ENCODE assay signal across 25 mouse cellular contexts in genomic region chr5:146471821-146472220, GRCm38 (mm10). TPM values are rescaled to one million over a fixed set of nuclear protein-coding genes. Genes with fewer than 3 reads are reported as not detected.
"Had no signal": no experiment of that assay in that cellular context is flagged by ENCODE, and none has a peak within 500 bp of the region (broad histone marks: within the 10 kb centered on the region; RNA-seq: fewer than 3 reads in every experiment).

No protein-coding gene starts in this region.

- H3K9me3 ChIP-seq: kidney, embryonic 15.5 days; limb, embryonic 15.5 days; liver, embryonic 12.5 days; neural tube, embryonic 13.5 days had no signal

- H3K27me3 ChIP-seq: kidney, embryonic 15.5 days; limb, embryonic 15.5 days; liver, embryonic 12.5 days; neural tube, embryonic 13.5 days had no signal

- ATAC-seq: midbrain, embryonic 16.5 days had no signal

- DNase-seq: kidney, postnatal 14 days; lung, embryonic 14.5 days; lung, postnatal 10 days; lung, postnatal 4 days; retina, postnatal 1 day; right cerebral cortex, postnatal 4 days; spleen, adult 18-20 months; thymus, adult 2 months; thymus, postnatal 25 days had no signal

- H3K4me2 ChIP-seq: kidney, embryonic 15.5 days; limb, embryonic 15.5 days; liver, embryonic 12.5 days; lung, embryonic 14.5 days; midbrain, embryonic 11.5 days; neural tube, embryonic 13.5 days had no signal

- H3K27ac ChIP-seq: kidney, embryonic 15.5 days; limb, embryonic 15.5 days; liver, embryonic 12.5 days; neural tube, embryonic 13.5 days had no signal

- H3K4me3 ChIP-seq: kidney, embryonic 15.5 days; limb, embryonic 15.5 days; liver, embryonic 12.5 days; neural tube, embryonic 13.5 days had no signal

- H3K9ac ChIP-seq: kidney, embryonic 15.5 days; limb, embryonic 15.5 days; liver, embryonic 12.5 days; lung, embryonic 14.5 days; neural tube, embryonic 13.5 days had no signal

- H3K36me3 ChIP-seq: kidney, embryonic 15.5 days; limb, embryonic 15.5 days; liver, embryonic 12.5 days had no signal

- H3K4me1 ChIP-seq: kidney, embryonic 15.5 days; limb, embryonic 15.5 days; liver, embryonic 12.5 days; neural tube, embryonic 13.5 days had no signal

RNA-seq across cellular contexts. Expression of gene Gm6408, which starts 9.9 kb away (rescaled TPM):
- total RNA-seq: layer of hippocampus, adult 8-10 months; layer of hippocampus, postnatal 14 days; left cerebral cortex, adult 18-20 months; left cerebral cortex, postnatal 10 days; megakaryocyte, adult 5-6 weeks had no signal
- polyA plus RNA-seq: kidney, embryonic 15.5 days; large intestine, adult 2 months; limb, embryonic 11.5 days; limb, embryonic 15.5 days; liver, embryonic 12.5 days; liver, embryonic 16.5 days; lung, embryonic 14.5 days; midbrain, embryonic 11.5 days; midbrain, embryonic 16.5 days; neural tube, embryonic 13.5 days; stomach, embryonic 14.5 days; thymus, adult 2 months; urinary bladder, adult 2 months had no signal

RNA-seq across cellular contexts. Expression of gene Gm6370, which starts 19.3 kb away (rescaled TPM):
- total RNA-seq: layer of hippocampus, adult 8-10 months; layer of hippocampus, postnatal 14 days; left cerebral cortex, adult 18-20 months; left cerebral cortex, postnatal 10 days; megakaryocyte, adult 5-6 weeks had no signal
- polyA plus RNA-seq: kidney, embryonic 15.5 days; large intestine, adult 2 months; limb, embryonic 11.5 days; limb, embryonic 15.5 days; liver, embryonic 12.5 days; liver, embryonic 16.5 days; lung, embryonic 14.5 days; midbrain, embryonic 11.5 days; midbrain, embryonic 16.5 days; neural tube, embryonic 13.5 days; stomach, embryonic 14.5 days; thymus, adult 2 months; urinary bladder, adult 2 months had no signal

RNA-seq across cellular contexts. Expression of gene 4930449I24Rik, which starts 30.4 kb away (rescaled TPM):
- total RNA-seq: layer of hippocampus, adult 8-10 months; layer of hippocampus, postnatal 14 days; left cerebral cortex, adult 18-20 months; left cerebral cortex, postnatal 10 days; megakaryocyte, adult 5-6 weeks had no signal
- polyA plus RNA-seq: kidney, embryonic 15.5 days; large intestine, adult 2 months; limb, embryonic 11.5 days; limb, embryonic 15.5 days; liver, embryonic 12.5 days; liver, embryonic 16.5 days; lung, embryonic 14.5 days; midbrain, embryonic 11.5 days; midbrain, embryonic 16.5 days; neural tube, embryonic 13.5 days; stomach, embryonic 14.5 days; thymus, adult 2 months; urinary bladder, adult 2 months had no signal

RNA-seq across cellular contexts. Expression of gene Gm3402, which starts 42.1 kb away (rescaled TPM):
- total RNA-seq: layer of hippocampus, adult 8-10 months; layer of hippocampus, postnatal 14 days; left cerebral cortex, adult 18-20 months; left cerebral cortex, postnatal 10 days; megakaryocyte, adult 5-6 weeks had no signal
- polyA plus RNA-seq: kidney, embryonic 15.5 days; large intestine, adult 2 months; limb, embryonic 11.5 days; limb, embryonic 15.5 days; liver, embryonic 12.5 days; liver, embryonic 16.5 days; lung, embryonic 14.5 days; midbrain, embryonic 11.5 days; midbrain, embryonic 16.5 days; neural tube, embryonic 13.5 days; stomach, embryonic 14.5 days; thymus, adult 2 months; urinary bladder, adult 2 months had no signal

RNA-seq across cellular contexts. Expression of gene Gm3404, which starts 53.8 kb away (rescaled TPM):
- total RNA-seq: layer of hippocampus, adult 8-10 months; layer of hippocampus, postnatal 14 days; left cerebral cortex, adult 18-20 months; left cerebral cortex, postnatal 10 days; megakaryocyte, adult 5-6 weeks had no signal
- polyA plus RNA-seq: kidney, embryonic 15.5 days; large intestine, adult 2 months; limb, embryonic 11.5 days; limb, embryonic 15.5 days; liver, embryonic 12.5 days; liver, embryonic 16.5 days; lung, embryonic 14.5 days; midbrain, embryonic 11.5 days; midbrain, embryonic 16.5 days; neural tube, embryonic 13.5 days; stomach, embryonic 14.5 days; thymus, adult 2 months; urinary bladder, adult 2 months had no signal
